Mouse (Mus musculus) lung, embryonic 16.5 days (tissue): ENCODE measurements at regions not wholly inside any gene's neighbourhood (a gene's known extent, or its start where the extent isn't known, plus 50 kb on each side); places are given as distances from the start of the nearest gene placed in this dataset.

ENCODE experiments used
- ATAC-seq: fragments of 200-750 bp; cut with Nextera tagmentation; 2 replicates; pipeline ENCODE4 v1.8.0; 2017; ENCODE audit warnings: low read depth, mild to moderate bottlenecking, moderate library complexity
- H3K27ac ChIP-seq: fragments of 300-500 bp; sonication (generic); 2 replicates; pipeline ENCODE4 v1.5.1; 2014; ENCODE audit warnings: mild to moderate bottlenecking, control low read depth, low read length
- H3K27me3 ChIP-seq: fragments of 300-500 bp; sonication (generic); 2 replicates; pipeline ENCODE4 v1.6.1; 2014; ENCODE audit warnings: low read depth, low read length, mixed read lengths; ENCODE audit not compliant: control insufficient read depth, insufficient read depth
- H3K36me3 ChIP-seq: fragments of 300-500 bp; sonication (generic); 2 replicates; pipeline ENCODE4 v1.6.1; 2014; ENCODE audit warnings: low read length; ENCODE audit not compliant: control insufficient read depth, insufficient read depth
- H3K4me1 ChIP-seq: fragments of 300-500 bp; sonication (generic); replicated peaks from 2 replicates; pipeline ENCODE4 v1.6.1; 2014; ENCODE audit warnings: low read length, mixed read lengths; ENCODE audit not compliant: control insufficient read depth, insufficient read depth
- H3K4me2 ChIP-seq: fragments of 300-500 bp; sonication (generic); 2 replicates; pipeline ENCODE4 v1.6.1; 2014; ENCODE audit warnings: low read depth, low read length, control low read depth
- H3K4me3 ChIP-seq: fragments of 300-500 bp; sonication (generic); 2 replicates; pipeline ENCODE4 v1.5.1; 2014; ENCODE audit warnings: mild to moderate bottlenecking, low read length, control low read depth
- H3K9ac ChIP-seq: fragments of 300-500 bp; sonication (generic); 2 replicates; pipeline ENCODE4 v1.6.1; 2014; ENCODE audit warnings: low read length, control low read depth
- H3K9me3 ChIP-seq: fragments of 300-500 bp; sonication (generic); 2 replicates; pipeline ENCODE4 v1.6.1; 2016; ENCODE audit warnings: low read length; ENCODE audit not compliant: control insufficient read depth
- WGBS: fragments of 180-500 bp; shearing (Covaris S2); extraction: QIAGEN DNeasy Blood & Tissue Kit; methylation state at CpG from one replicate; pipeline ENCODE4 v1.1.7; 2014; 5-methylcytosine and 5-hydroxymethylcytosine counted together

DNA sequence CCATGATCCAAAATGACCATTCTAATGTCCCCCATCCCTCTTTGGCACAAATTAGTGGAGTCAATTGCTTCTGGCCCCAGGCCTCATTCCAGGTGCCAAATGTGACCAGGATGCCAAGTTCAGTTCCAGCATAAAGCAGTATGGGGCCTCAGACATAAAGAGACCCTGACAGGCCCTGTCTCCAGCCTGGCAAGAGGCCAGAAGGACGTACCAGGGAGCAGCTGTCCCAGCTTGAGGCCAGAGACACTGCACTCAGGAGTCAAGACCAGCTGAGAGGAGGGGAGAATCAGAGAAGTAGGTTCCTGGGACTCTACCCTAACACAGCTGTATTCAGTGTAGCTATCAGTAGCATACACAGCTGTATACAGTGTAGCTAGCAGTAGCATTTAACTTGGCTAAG lies 341.1 kb downstream of the Cdh26 start:
- 20% methylated on average over 1 of the region's 1 CpGs for WGBS
- Histone ChIP-seq H3K36me3 (no peaks in the 10 kb centered on the region), H3K4me1 (no peaks in the 10 kb centered on the region), H3K4me3 (no peak overlapping the region), H3K27ac (no peak overlapping the region), H3K4me2 (no peak overlapping the region), H3K9me3 (no peaks in the 10 kb centered on the region), H3K27me3 (no peaks in the 10 kb centered on the region), H3K9ac (no peak overlapping the region)
- ATAC-seq: 0 out of 2 replicates have a peak, but pooled peaks have one; percentile 4

DNA sequence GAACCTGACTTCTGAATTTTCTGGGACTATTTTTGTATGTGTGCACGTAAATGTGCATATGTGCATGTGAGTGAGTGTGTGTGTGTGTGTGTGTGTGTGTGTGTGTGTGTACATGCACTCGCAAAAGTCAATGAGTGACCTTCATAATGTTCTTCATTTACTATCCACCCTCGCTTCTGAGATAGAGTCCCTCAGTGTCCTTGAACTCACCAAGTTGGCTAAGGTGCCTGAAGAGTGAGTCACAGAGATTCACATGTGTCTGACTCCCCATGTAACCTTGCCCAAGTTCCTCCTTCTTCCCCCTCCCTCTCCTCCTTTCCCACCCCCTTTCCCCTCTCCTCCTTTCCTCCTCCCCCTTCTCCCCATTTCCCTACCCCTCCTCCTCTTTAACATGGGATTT lies 341.6 kb downstream of the Cdh26 start:
- H3K4me2 ChIP-seq: no peak overlapping the region
- no peaks in the 10 kb centered on the region for H3K9me3 ChIP-seq
- H3K9ac ChIP-seq: no peak overlapping the region
- no peaks in the 10 kb centered on the region for H3K36me3 ChIP-seq
- ATAC-seq: no peak
- no peaks in the 10 kb centered on the region for H3K27me3 ChIP-seq
- H3K4me3 ChIP-seq: no peak overlapping the region
- H3K27ac ChIP-seq: no peak overlapping the region
- no peaks in the 10 kb centered on the region for H3K4me1 ChIP-seq
- 89% methylated on average over 3 of the region's 3 CpGs for WGBS

DNA sequence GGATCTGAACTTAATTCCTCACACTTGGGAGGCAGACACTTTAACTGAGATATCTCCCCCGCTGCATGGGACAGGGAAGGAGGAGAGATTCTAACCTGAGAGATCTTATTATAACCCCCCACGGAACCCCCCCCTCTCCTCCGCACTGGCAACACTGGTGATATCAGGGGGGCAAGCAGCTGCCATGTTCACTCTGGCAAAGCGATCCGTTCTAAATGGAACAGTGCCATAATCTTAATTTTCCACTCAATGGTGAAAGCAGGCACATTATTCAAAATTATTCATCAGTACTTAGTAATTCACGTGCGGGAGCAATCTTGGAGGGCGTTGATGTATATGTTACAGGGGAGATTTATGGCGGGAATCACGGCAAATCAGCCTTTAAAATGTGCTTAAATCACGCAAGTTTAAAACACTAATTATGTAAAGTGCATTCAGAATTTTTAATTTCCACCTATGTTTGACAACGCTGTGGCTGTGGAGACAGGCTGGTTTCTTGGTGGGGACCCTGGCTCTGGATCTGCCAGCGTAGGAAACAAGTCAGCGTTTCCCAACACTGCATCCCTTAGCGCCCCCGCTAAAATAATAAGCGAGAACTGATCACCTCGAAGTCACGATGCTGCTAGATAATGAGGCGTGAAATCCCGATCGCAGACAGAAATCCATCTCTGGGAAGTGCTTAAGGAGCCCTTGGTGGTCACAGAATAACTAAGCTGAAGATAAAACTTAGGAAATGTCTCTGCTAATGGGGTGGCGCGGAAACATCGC lies 354.7 kb downstream of the Cdh26 start:
- Histone ChIP-seq H3K4me2 (no peak overlapping the region), H3K4me1 (no peaks in the 10 kb centered on the region), H3K27ac (no peak overlapping the region), H3K9me3 (no peaks in the 10 kb centered on the region), H3K27me3 (peaks cover 5% of the 10 kb centered on the region), H3K4me3 (no peak overlapping the region), H3K9ac (no peak overlapping the region), H3K36me3 (no peaks in the 10 kb centered on the region)
- 43% methylated on average over 25 of the region's 25 CpGs for WGBS
- no peak for ATAC-seq

DNA sequence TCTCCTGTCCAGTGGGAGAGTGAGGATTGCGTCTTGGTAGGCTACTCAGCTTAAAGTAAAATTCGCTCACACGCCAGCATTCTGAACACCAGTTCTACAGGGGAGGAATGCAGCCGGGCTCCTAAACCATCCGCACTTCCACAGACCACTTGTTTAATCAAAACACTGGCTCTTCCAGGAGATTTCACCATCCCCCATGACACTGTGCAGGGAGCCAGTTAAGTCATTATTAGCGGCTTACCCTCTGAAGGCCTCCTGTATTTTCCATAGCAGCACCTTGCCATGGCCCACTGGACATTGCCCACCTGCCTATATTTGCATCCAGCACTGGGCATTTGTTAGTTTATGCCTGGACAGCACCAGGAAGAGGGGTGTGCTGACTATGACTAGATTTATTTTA lies 355.5 kb downstream of the Cdh26 start:
- Histone ChIP-seq H3K36me3 (no peaks in the 10 kb centered on the region), H3K4me1 (no peaks in the 10 kb centered on the region), H3K4me3 (no peak overlapping the region), H3K4me2 (no peak overlapping the region), H3K9me3 (no peaks in the 10 kb centered on the region), H3K27ac (no peak overlapping the region), H3K27me3 (peaks cover 5% of the 10 kb centered on the region), H3K9ac (no peak overlapping the region)
- WGBS: 19% methylated on average over 6 of the region's 6 CpGs
- ATAC-seq: no peak

DNA sequence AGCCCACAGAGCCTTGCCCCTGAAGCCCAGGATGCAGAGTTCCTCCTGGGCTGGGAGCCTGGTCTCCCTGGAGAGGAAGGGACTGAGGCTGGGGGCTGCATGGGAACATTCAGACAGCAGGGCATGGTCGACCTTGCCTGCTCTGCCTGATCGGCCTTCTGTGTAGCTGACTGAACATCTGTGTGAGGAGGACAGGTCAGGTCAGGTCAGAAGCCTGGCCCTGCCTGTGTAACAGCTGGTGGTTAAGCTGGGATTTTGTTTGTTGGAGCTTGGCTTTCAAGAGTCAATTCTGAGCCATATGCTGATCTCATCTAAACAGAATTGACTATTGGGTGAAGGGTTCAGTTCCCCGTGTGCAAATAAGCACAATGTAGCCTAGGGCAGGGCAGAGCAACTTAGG lies 365.5 kb downstream of the Cdh26 start:
- no peak for ATAC-seq
- Histone ChIP-seq H3K9ac (no peak overlapping the region), H3K4me2 (no peak overlapping the region), H3K27ac (no peak overlapping the region), H3K9me3 (no peaks in the 10 kb centered on the region), H3K4me1 (no peaks in the 10 kb centered on the region), H3K4me3 (no peak overlapping the region), H3K27me3 (no peaks in the 10 kb centered on the region), H3K36me3 (no peaks in the 10 kb centered on the region)
- 36% methylated on average over 3 of the region's 3 CpGs for WGBS

DNA sequence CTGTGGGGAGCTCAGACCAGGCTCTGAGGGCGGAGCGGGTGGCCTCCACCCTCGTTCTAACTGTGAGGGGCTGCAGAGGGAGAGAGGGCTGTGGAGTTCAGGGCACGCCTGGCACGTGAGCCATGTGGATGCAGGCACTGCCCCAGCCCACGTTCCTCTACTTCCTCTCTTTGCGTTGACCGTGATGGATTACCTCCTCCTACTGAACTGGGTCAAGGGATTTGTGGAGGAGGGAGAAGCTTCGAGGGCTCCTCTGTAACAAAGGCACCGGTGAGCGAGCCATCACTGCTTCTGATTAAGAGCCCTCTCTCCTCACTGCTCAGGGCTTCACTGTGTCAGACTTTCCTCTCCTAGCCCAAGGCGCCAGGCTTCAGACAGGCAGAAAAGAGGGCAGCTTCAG lies 371.1 kb downstream of the Cdh26 start:
- Histone ChIP-seq H3K4me1 (no peaks in the 10 kb centered on the region), H3K9ac (no peak overlapping the region), H3K27me3 (no peaks in the 10 kb centered on the region), H3K27ac (no peak overlapping the region), H3K36me3 (no peaks in the 10 kb centered on the region), H3K4me3 (no peak overlapping the region), H3K4me2 (no peak overlapping the region), H3K9me3 (no peaks in the 10 kb centered on the region)
- 31% methylated on average over 12 of the region's 12 CpGs for WGBS
- ATAC-seq: no peak

DNA sequence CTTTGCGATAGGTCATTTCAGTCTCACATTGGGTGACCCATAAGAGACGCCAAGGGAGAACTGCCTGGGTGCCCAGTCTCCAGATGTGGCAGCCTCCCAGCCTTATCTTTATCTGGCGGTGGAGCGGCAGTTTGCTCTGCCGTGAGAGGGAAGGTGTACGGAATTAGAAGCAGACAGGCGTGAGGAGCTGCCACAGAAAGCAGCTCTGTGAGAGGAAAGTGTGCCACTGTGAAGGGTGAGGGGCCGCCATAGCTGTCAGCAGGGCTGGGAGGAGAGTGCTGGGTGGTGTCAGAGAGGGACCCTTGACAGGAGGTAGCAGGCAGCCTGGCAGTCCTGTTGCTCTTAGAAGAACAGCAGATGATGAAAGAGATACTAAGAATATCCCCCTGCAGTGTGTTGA lies 375.0 kb downstream of the Cdh26 start:
- Histone ChIP-seq H3K27ac (no peak overlapping the region), H3K9me3 (no peaks in the 10 kb centered on the region), H3K4me1 (no peaks in the 10 kb centered on the region), H3K4me2 (no peak overlapping the region), H3K36me3 (no peaks in the 10 kb centered on the region), H3K27me3 (no peaks in the 10 kb centered on the region), H3K9ac (no peak overlapping the region), H3K4me3 (no peak overlapping the region)
- ATAC-seq: no peak
- 23% methylated on average over 8 of the region's 8 CpGs for WGBS

DNA sequence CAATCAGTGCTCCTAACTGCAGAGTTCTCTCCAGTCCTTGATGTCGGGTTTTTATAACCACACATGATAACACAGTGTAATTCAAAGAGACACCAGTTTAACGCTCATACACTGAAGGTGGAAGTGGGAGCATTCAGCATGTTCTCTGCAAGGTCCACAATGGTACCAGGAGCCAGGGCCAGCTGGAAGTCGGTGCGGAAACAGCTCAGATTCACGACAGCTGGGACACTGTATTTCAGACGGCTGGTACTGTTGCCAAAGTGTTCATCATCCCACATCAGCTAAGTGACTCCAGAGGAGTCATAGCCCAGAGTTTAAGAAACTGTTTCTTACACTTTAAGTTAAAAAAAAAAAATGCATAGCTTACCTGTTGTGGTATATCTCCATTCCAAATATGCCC lies 391.2 kb downstream of the Cdh26 start:
- Histone ChIP-seq H3K4me2 (no peak overlapping the region), H3K4me3 (no peak overlapping the region), H3K4me1 (no peaks in the 10 kb centered on the region), H3K27me3 (no peaks in the 10 kb centered on the region), H3K9ac (no peak overlapping the region), H3K36me3 (no peaks in the 10 kb centered on the region), H3K27ac (no peak overlapping the region), H3K9me3 (no peaks in the 10 kb centered on the region)
- ATAC-seq: no peak
- WGBS: 66% methylated on average over 6 of the region's 6 CpGs

DNA sequence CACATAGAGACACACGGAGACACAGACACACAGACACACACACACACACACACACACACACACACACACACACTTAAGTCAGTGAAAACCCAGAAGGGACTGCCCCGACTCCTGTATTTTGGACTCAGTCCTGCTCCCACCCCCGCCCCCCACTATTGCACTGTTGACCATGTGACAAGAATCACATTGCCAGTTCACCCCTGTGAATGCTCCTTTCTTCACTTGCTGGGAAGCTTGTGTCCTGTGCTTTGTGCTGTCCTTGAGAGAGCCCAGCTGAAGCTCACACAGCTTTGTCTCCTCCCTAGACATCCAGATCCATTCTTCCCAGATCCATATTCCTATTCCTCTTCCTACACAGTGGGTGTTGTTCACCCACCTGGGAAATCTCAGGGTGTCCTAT lies 400.0 kb downstream of the Cdh26 start:
- Histone ChIP-seq H3K4me1 (no peaks in the 10 kb centered on the region), H3K9me3 (no peaks in the 10 kb centered on the region)

DNA sequence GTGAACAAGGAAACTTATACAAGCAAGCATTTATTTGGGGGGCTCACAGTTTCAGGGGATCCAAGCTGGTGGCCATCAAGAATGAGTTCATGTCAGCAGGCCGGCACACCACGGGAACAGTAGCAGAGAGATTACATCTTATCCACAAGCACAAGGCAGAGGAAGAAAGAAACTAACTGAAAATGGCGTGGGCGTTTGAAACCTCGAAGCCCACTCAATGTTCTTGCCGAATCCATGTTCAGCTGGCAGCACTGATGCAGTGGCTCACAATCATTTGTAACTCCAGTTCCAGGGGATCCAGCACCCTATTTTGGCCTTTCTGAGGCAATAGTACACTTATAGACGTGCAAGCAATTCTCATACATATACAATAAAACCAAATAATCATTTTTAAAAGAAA lies 404.7 kb downstream of the Cdh26 start:
- Histone ChIP-seq H3K9ac (no peak overlapping the region), H3K9me3 (no peaks in the 10 kb centered on the region), H3K4me2 (no peak overlapping the region), H3K27me3 (no peaks in the 10 kb centered on the region), H3K27ac (no peak overlapping the region), H3K4me3 (no peak overlapping the region), H3K36me3 (no peaks in the 10 kb centered on the region), H3K4me1 (no peaks in the 10 kb centered on the region)
- WGBS: 75% methylated on average over 7 of the region's 7 CpGs
- ATAC-seq: no peak

More for the DNA sequence above, 400.0 kb downstream of the Cdh26 start:
- Histone ChIP-seq H3K4me2 (no peak overlapping the region), H3K9ac (no peak overlapping the region), H3K27me3 (no peaks in the 10 kb centered on the region), H3K27ac (no peak overlapping the region), H3K4me3 (no peak overlapping the region), H3K36me3 (no peaks in the 10 kb centered on the region)
- 71% methylated on average over 3 of the region's 3 CpGs for WGBS
- ATAC-seq: no peak
